Mouse (Mus musculus): Measurements from ENCODE around the gene St6galnac5. TPM values are rescaled to one million over a fixed set of nuclear protein-coding genes. Genes with fewer than 3 reads are reported as not detected.

Gene St6galnac5
- polyA plus RNA-seq, 1 experiment: 0.28 TPM

DNA sequence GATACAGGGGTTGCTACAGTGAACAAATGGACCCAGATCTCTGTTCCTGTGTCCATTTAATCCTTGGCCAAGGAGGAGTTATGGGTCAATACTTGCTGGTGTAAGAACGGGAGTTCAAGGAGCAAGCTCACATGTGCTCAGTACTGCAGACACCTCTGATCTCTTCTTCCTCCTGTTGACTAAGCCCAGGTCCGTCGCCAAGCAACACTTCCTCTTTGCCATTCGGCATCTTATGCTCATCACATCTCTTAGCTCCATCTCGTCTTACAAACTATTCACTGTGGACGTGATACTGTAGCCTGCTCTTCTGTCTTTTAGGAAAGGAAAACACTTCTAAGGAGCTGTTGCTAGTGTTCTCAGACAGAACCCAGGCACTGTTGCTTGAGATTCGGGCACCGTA is 64.5 kb downstream of the St6galnac5 start:
- Histone ChIP-seq H3K36me3 (ENCODE audit: control insufficient read depth, insufficient read depth, low read length) (no peaks in the 10 kb centered on the region), H3K4me3 (ENCODE audit: low read depth, low read length) (no peak overlapping the region), H3K27me3 (ENCODE audit: control insufficient read depth, insufficient read depth, low read length) (no peaks in the 10 kb centered on the region), H3K27ac (ENCODE audit: insufficient read depth, low read depth, low read length) (no peak overlapping the region), H3K4me1 (ENCODE audit: control insufficient read depth, insufficient read depth, insufficient read length, low read length) (no peaks in the 10 kb centered on the region)
- no peak for TF ChIP-seq POLR2A (IDR thresholded peaks at IDR 0.05; ENCODE audit: low read depth, low read length)
- TF ChIP-seq CTCF (IDR thresholded peaks at IDR 0.05; ENCODE audit: extremely low read depth, insufficient read length, insufficient replicate concordance, low read depth, low read length): no peak
- 73% methylated on average over 8 of the region's 8 CpGs for WGBS

DNA sequence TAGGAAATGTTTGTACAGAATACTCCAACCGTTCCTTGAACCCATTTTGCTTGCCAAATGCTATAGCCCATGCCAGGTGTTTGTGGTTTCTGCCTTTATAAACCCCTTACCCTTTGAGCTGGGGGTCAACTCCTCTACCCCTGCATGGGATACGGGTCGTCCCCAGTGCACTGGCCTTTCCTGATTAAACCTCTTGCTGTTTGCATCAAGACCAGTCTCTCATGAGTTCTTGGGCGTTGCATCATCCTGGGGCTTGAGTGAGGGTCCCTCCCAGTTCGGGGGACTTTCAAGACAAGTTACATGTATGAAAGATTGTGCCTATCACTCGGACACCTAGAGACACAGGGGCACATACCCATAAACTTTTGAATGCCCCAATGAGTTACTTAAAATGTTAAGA is 67.7 kb downstream of the St6galnac5 start:
- H3K36me3 ChIP-seq (ENCODE audit: control insufficient read depth, insufficient read depth, low read length): no peaks in the 10 kb centered on the region
- no peak overlapping the region for H3K27ac ChIP-seq (ENCODE audit: insufficient read depth, low read depth, low read length)
- no peaks in the 10 kb centered on the region for H3K4me1 ChIP-seq (ENCODE audit: control insufficient read depth, insufficient read depth, insufficient read length, low read length)
- H3K4me3 ChIP-seq (ENCODE audit: low read depth, low read length): no peak overlapping the region
- WGBS: 76% methylated on average over 6 of the region's 6 CpGs
- no peaks in the 10 kb centered on the region for H3K27me3 ChIP-seq (ENCODE audit: control insufficient read depth, insufficient read depth, low read length)
- TF ChIP-seq CTCF (IDR thresholded peaks at IDR 0.05; ENCODE audit: extremely low read depth, insufficient read length, insufficient replicate concordance, low read depth, low read length): no peak
- no peak for TF ChIP-seq POLR2A (IDR thresholded peaks at IDR 0.05; ENCODE audit: low read depth, low read length)

DNA sequence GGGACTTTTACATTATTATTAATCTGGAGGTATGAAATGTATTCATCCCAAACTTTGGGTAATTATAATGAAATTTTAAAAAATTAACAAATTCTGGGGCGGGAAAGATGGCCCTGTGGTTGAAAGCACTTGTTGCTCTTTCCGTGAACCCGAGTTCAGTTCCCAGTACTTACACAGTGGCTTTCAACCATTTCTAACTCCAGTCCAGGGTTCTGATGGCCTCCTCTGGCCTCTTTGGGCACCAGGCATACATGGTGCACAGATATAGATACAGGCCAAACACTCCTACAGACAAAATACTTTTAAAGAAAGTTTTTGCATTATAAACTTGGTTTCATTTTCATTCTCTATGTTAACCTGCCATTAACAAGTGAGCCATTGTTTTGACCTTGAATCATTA is 68.4 kb downstream of the St6galnac5 start:
- H3K27me3 ChIP-seq (ENCODE audit: control insufficient read depth, insufficient read depth, low read length): no peaks in the 10 kb centered on the region
- TF ChIP-seq CTCF (IDR thresholded peaks at IDR 0.05; ENCODE audit: extremely low read depth, insufficient read length, insufficient replicate concordance, low read depth, low read length): no peak
- TF ChIP-seq POLR2A (IDR thresholded peaks at IDR 0.05; ENCODE audit: low read depth, low read length): no peak
- WGBS: 85% methylated on average over 3 of the region's 3 CpGs
- no peak overlapping the region for H3K4me3 ChIP-seq (ENCODE audit: low read depth, low read length)
- H3K36me3 ChIP-seq (ENCODE audit: control insufficient read depth, insufficient read depth, low read length): no peaks in the 10 kb centered on the region
- H3K27ac ChIP-seq (ENCODE audit: insufficient read depth, low read depth, low read length): no peak overlapping the region; the same call in 1 of the 2 replicates
- H3K4me1 ChIP-seq (ENCODE audit: control insufficient read depth, insufficient read depth, insufficient read length, low read length): no peaks in the 10 kb centered on the region

DNA sequence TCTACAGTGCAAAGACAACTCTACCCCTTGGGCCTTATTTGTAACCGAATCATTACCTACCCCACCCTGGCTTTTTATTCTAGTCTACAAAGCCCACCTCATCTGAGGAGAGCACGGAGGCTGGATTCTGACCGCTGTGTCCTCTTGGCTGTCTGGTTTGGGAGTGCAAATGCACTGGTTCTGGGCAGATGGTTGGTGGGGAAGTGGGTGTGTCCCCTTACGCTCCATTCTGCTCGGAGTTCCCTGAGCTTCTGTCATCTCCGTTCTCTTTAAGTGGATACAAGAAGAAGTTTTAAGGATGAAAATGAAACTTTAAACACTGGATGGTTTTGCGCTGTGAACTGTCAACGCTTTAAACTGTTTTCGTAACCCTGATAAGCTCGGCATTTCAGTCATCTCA is 68.9 kb downstream of the St6galnac5 start:
- 81% methylated on average over 10 of the region's 10 CpGs for whole genome bisulfite sequencing
- no peak for TF ChIP-seq POLR2A (IDR thresholded peaks at IDR 0.05; ENCODE audit: low read depth, low read length)
- TF ChIP-seq CTCF (IDR thresholded peaks at IDR 0.05; ENCODE audit: extremely low read depth, insufficient read length, insufficient replicate concordance, low read depth, low read length): no peak

DNA sequence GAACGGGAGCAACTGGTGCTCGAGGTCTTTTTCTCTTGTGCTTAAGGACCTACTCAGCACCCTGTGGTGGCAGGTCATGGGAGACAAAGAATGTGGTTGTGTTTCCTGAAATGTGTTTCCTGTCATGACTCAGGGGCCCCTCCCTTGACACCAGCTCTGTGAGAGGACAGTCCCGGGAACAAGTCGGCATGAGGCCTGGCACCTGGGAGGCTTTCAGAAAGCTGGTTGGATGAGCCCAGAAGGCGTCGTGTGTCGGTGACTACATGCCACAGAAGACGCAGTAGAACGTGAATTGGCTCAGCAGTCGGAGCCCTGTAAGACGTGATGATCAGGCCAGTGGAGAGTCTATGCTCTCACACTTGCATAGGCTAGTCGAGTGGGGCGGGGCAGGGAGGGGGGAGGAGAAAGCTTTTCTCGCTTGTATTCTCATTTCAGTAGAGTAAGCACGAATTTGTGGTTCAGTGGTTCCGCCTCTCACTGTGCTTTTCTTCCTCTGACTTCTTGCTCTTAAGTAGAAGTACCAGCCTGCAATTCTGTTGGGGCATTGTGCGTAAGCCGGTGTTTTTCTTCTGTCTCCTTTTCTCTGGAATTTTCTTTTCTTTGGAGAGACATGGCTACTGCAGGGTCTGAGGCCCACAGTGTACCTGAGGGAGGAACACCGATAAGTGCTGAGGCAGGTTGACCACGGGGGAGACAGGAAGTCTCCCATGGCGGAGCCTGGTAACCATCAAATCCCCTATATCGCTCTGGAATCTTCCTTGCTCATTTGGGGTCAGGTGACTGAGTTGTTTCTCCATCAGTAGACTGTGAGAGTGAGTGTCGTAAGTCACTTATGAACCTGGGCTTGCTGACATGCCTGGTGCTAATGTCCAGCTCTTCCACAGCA is 69.6 kb downstream of the St6galnac5 start:
- WGBS: 77% methylated on average over 23 of the region's 23 CpGs
- Histone ChIP-seq H3K36me3 (ENCODE audit: control insufficient read depth, insufficient read depth, low read length) (no peaks in the 10 kb centered on the region), H3K4me3 (ENCODE audit: low read depth, low read length) (peak overlapping the region; percentile 43), H3K27ac (ENCODE audit: insufficient read depth, low read depth, low read length) (peak overlapping the region; percentile 89), H3K27me3 (ENCODE audit: control insufficient read depth, insufficient read depth, low read length) (no peaks in the 10 kb centered on the region), H3K4me1 (ENCODE audit: control insufficient read depth, insufficient read depth, insufficient read length, low read length) (no peaks in the 10 kb centered on the region)
- no peak for TF ChIP-seq CTCF (IDR thresholded peaks at IDR 0.05; ENCODE audit: extremely low read depth, insufficient read length, insufficient replicate concordance, low read depth, low read length)
- no peak for TF ChIP-seq POLR2A (IDR thresholded peaks at IDR 0.05; ENCODE audit: low read depth, low read length)

More for the DNA sequence above, 68.9 kb downstream of the St6galnac5 start:
- Histone ChIP-seq H3K36me3 (ENCODE audit: control insufficient read depth, insufficient read depth, low read length) (no peaks in the 10 kb centered on the region), H3K27ac (ENCODE audit: insufficient read depth, low read depth, low read length) (peak overlapping the region; percentile 89), H3K27me3 (ENCODE audit: control insufficient read depth, insufficient read depth, low read length) (no peaks in the 10 kb centered on the region), H3K4me1 (ENCODE audit: control insufficient read depth, insufficient read depth, insufficient read length, low read length) (no peaks in the 10 kb centered on the region), H3K4me3 (ENCODE audit: low read depth, low read length) (peak overlapping the region; percentile 39; the same call in 1 of the 2 replicates)

DNA sequence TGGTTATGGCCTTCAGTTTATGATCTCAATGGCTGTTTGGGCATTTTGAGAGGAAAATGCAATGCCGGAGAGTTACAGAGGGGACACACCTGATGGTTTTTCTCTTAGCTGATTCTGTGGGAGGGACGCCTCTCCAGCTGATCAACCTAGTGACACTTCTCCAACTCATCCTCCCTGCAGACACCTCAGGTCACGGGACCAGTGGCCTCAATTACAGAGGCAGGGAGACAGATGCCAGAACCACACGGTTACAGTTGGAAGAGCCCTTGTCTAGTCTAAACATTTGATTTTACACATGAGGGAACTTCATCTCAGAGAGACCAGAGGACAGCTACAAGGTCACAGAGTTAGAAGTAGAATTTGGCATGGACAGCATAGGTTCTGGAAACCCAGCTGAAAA is 70.5 kb downstream of the St6galnac5 start:
- no peaks in the 10 kb centered on the region for H3K36me3 ChIP-seq (ENCODE audit: control insufficient read depth, insufficient read depth, low read length)
- H3K27ac ChIP-seq (ENCODE audit: insufficient read depth, low read depth, low read length): peak overlapping the region; percentile 79
- no peaks in the 10 kb centered on the region for H3K4me1 ChIP-seq (ENCODE audit: control insufficient read depth, insufficient read depth, insufficient read length, low read length)
- TF ChIP-seq POLR2A (IDR thresholded peaks at IDR 0.05; ENCODE audit: low read depth, low read length): no peak
- TF ChIP-seq CTCF (IDR thresholded peaks at IDR 0.05; ENCODE audit: extremely low read depth, insufficient read length, insufficient replicate concordance, low read depth, low read length): no peak
- 85% methylated on average over 4 of the region's 4 CpGs for WGBS
- H3K27me3 ChIP-seq (ENCODE audit: control insufficient read depth, insufficient read depth, low read length): no peaks in the 10 kb centered on the region
- no peak overlapping the region for H3K4me3 ChIP-seq (ENCODE audit: low read depth, low read length)

DNA sequence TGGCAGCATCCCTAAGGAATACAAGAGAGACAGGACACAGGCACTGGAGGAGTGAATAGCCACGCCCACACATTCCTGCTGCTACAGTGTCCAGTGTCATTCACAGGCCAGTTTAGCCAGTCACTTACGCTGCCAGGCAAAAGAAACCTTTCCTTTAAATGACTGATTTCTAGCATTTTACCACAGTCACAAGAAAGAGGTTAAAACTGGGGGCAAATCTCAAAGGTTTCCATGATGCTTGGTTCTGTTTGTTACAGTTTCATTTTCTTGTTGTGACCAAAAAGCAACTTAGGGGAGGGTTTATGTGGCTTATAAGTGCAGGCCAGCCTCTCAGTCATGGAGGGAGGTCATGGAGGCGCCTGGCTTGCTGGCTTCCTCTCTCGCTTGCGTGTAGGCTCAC is 74.4 kb downstream of the St6galnac5 start:
- H3K4me3 ChIP-seq (ENCODE audit: low read depth, low read length): no peak overlapping the region
- no peak overlapping the region for H3K27ac ChIP-seq (ENCODE audit: insufficient read depth, low read depth, low read length)
- H3K27me3 ChIP-seq (ENCODE audit: control insufficient read depth, insufficient read depth, low read length): no peaks in the 10 kb centered on the region
- H3K36me3 ChIP-seq (ENCODE audit: control insufficient read depth, insufficient read depth, low read length): no peaks in the 10 kb centered on the region
- TF ChIP-seq CTCF (IDR thresholded peaks at IDR 0.05; ENCODE audit: extremely low read depth, insufficient read length, insufficient replicate concordance, low read depth, low read length) (no peak), POLR2A (IDR thresholded peaks at IDR 0.05; ENCODE audit: low read depth, low read length) (no peak)
- WGBS: 70% methylated on average over 5 of the region's 5 CpGs
- H3K4me1 ChIP-seq (ENCODE audit: control insufficient read depth, insufficient read depth, insufficient read length, low read length): no peaks in the 10 kb centered on the region

All from small intestine, adult 2 months (tissue).